Mouse (Mus musculus) heart, embryonic 14.5 days (tissue): Measurements from ENCODE around the gene Gm20538. TPM values are rescaled to one million over a fixed set of nuclear protein-coding genes. Genes with fewer than 3 reads are reported as not detected.

Source experiments
- ATAC-seq: fragments of 200-750 bp; cut with Nextera tagmentation; 2 replicates; pipeline ENCODE4 v1.8.0; 2017; ENCODE audit warnings: low read depth, moderate TSS enrichment; ENCODE audit not compliant: insufficient number of reproducible peaks, insufficient read depth, low FRiP score
- H3K27ac ChIP-seq, 2 experiments: fragments of 200-500 bp in 1 of 2; fragments of 300-500 bp in 1 of 2; sonication (generic) in 1 of 2; replicated peaks in 1 of 2; 2 replicates each; pipeline ENCODE4 v1.5.1; 2012 to 2014; ENCODE audit warnings: low read depth in 2 of 2, low read length in 2 of 2, control low read depth in 1 of 2, mild to moderate bottlenecking in 1 of 2, mixed read lengths in 1 of 2; ENCODE audit not compliant: control insufficient read depth in 1 of 2, insufficient read depth in 1 of 2
- H3K27me3 ChIP-seq: fragments of 300-500 bp; sonication (generic); 2 replicates; pipeline ENCODE4 v1.6.1; 2014; ENCODE audit warnings: mild to moderate bottlenecking, low read length, control low read depth; ENCODE audit not compliant: control insufficient read depth, insufficient read depth
- H3K36me3 ChIP-seq: fragments of 300-500 bp; sonication (generic); 2 replicates; pipeline ENCODE4 v1.6.1; 2014; ENCODE audit warnings: mild to moderate bottlenecking, control low read depth, low read length, mixed read lengths; ENCODE audit not compliant: control insufficient read depth, insufficient read depth
- H3K4me1 ChIP-seq, 2 experiments: fragments of 200-500 bp in 1 of 2; fragments of 300-500 bp in 1 of 2; sonication (generic) in 1 of 2; 2 replicates each; pipeline ENCODE4 v1.6.1; 2012 to 2014; ENCODE audit warnings: low read length in 2 of 2, control low read depth in 1 of 2, mixed read lengths in 1 of 2; ENCODE audit not compliant: control insufficient read depth in 2 of 2, insufficient read depth in 2 of 2
- H3K4me2 ChIP-seq: fragments of 300-500 bp; sonication (generic); 2 replicates; pipeline ENCODE4 v1.6.1; 2014; ENCODE audit warnings: mild to moderate bottlenecking, low read length
- H3K4me3 ChIP-seq, 2 experiments: fragments of 200-500 bp in 1 of 2; fragments of 300-500 bp in 1 of 2; sonication (generic) in 1 of 2; 2 replicates each; pipeline ENCODE4 v1.5.1; 2012 to 2014; ENCODE audit warnings: low read length in 2 of 2, mild to moderate bottlenecking in 2 of 2, control low read depth in 1 of 2, low read depth in 1 of 2, moderate library complexity in 1 of 2; ENCODE audit not compliant: control insufficient read depth in 1 of 2, insufficient read depth in 1 of 2
- H3K9ac ChIP-seq: fragments of 300-500 bp; sonication (generic); 2 replicates; pipeline ENCODE4 v1.6.1; 2014; ENCODE audit warnings: mild to moderate bottlenecking, low read length
- H3K9me3 ChIP-seq: fragments of 300-500 bp; sonication (generic); 2 replicates; pipeline ENCODE4 v1.6.1; 2016; ENCODE audit warnings: low read length, control low read depth; ENCODE audit not compliant: control insufficient read depth
- WGBS: fragments of 180-500 bp; shearing (Covaris S2); extraction: QIAGEN DNeasy Blood & Tissue Kit; methylation state at CpG from one replicate; pipeline ENCODE4 v1.1.7; 2014; 5-methylcytosine and 5-hydroxymethylcytosine counted together
- polyA plus RNA-seq: library from polyadenylated mRNA; unstranded; fragments of >200 nt; fragmentation: Nextera tagmentation; extraction: Ambion mirVana; gene quantifications from 2 replicates; pipeline ENCODE4 v1.2.1, GENCODE M21; 2014

Gm20538 gene
- polyA plus RNA-seq, 1 experiment from 2014 or later, result not detected

DNA sequence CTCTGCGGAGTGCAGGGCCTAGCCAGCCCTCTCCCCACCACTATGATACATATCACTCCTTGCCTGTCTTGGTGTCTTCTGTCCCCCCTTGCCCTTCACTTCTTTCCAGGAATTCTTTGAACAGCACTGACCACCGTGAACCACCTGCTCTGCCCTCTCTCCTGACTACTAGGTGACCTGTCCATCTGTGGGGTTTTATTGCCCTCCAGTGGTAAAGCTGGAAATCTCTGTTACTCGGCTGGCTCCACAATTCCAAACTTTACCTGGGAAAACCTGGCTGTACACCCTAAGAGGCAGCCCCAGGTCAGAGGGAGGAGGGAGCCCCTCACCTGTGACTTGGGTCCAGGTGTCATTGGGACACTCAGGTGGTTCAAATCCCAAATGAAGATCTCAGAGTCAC is 17.3 kb downstream of the Gm20538 start:
- no peak overlapping the region for H3K4me3 ChIP-seq
- no peak overlapping the region for H3K27ac ChIP-seq
- no peaks in the 10 kb centered on the region for H3K9me3 ChIP-seq
- no peaks in the 10 kb centered on the region for H3K36me3 ChIP-seq
- no peak for ATAC-seq
- H3K4me2 ChIP-seq, result no peak overlapping the region
- H3K4me1 ChIP-seq, result no peaks in the 10 kb centered on the region
- no peak overlapping the region for H3K9ac ChIP-seq
- 35% methylated on average over 3 of the region's 3 CpGs for WGBS
- no peaks in the 10 kb centered on the region; the same call in 1 of the 2 replicates for H3K27me3 ChIP-seq

- no peak overlapping the region for H3K4me3 ChIP-seq
- 78% methylated on average over 6 of the region's 6 CpGs for WGBS
These were observed 22.6 kb downstream of the Gm20538 start for GRCm38 (mm10) chr19:44530018-44530417.

DNA sequence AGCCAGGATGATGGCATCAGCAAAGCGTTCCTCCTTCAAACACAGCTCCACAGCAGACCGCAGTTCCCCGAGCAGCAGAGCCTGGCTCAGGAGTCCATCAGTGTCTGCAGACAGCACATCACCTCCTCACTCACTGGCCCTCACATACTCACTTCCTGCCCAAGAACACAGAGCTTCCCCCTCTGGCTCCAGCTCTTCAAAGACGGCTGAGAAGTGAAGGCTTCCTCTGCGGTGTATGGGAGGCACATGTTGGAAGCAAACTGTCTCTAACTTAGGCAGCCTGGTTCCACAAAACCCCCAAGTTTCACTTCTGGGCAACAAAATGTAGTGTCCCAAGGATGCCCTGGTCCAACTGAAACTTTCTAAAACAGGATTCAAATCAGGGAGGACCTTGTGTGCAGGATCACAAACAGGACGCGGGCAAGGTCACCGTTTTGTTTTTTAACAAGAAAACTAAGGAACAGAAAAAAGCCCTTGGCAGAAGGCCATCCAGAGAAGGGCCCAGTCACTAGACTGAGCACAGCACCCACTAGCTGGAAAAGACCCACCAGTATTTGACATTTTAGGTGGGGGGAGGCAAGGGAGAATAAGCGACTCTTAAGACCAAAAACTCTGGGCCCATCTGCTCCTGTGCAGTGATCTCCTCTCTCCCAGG is 27.0 kb downstream of the Gm20538 start:
- H3K4me3 ChIP-seq, result no peak overlapping the region
- H3K27me3 ChIP-seq, result no peaks in the 10 kb centered on the region
- 77% methylated on average over 9 of the region's 9 CpGs for WGBS
- no peaks in the 10 kb centered on the region for H3K4me1 ChIP-seq
- H3K4me2 ChIP-seq, result no peak overlapping the region
- H3K36me3 ChIP-seq, result no peaks in the 10 kb centered on the region
- H3K9me3 ChIP-seq, result no peaks in the 10 kb centered on the region
- no peak for ATAC-seq
- no peak overlapping the region for H3K9ac ChIP-seq
- H3K27ac ChIP-seq, result no peak overlapping the region

More at GRCm38 (mm10) chr19:44530018-44530417, 22.6 kb downstream of the Gm20538 start:
- Histone ChIP-seq H3K9me3 (no peaks in the 10 kb centered on the region), H3K36me3 (no peaks in the 10 kb centered on the region), H3K4me1 (no peaks in the 10 kb centered on the region), H3K4me2 (no peak overlapping the region), H3K27ac (no peak overlapping the region), H3K27me3 (no peaks in the 10 kb centered on the region; the same call in 1 of the 2 replicates), H3K9ac (no peak overlapping the region)
- ATAC-seq, result no peak

GRCm38 (mm10) chr19:44519152-44519551 is 33.5 kb downstream of the Gm20538 start:
- WGBS, result 29% methylated on average over 7 of the region's 7 CpGs
- Histone ChIP-seq H3K9ac (no peak overlapping the region), H3K27ac (no peak overlapping the region), H3K4me3 (no peak overlapping the region), H3K9me3 (no peaks in the 10 kb centered on the region), H3K36me3 (no peaks in the 10 kb centered on the region), H3K27me3 (peaks cover 22% of the 10 kb centered on the region), H3K4me2 (no peak overlapping the region), H3K4me1 (peaks cover 0 to 7% of the 10 kb centered on the region in 2 experiments; a peak in 2 of 4 replicates)
- no peak for ATAC-seq

DNA sequence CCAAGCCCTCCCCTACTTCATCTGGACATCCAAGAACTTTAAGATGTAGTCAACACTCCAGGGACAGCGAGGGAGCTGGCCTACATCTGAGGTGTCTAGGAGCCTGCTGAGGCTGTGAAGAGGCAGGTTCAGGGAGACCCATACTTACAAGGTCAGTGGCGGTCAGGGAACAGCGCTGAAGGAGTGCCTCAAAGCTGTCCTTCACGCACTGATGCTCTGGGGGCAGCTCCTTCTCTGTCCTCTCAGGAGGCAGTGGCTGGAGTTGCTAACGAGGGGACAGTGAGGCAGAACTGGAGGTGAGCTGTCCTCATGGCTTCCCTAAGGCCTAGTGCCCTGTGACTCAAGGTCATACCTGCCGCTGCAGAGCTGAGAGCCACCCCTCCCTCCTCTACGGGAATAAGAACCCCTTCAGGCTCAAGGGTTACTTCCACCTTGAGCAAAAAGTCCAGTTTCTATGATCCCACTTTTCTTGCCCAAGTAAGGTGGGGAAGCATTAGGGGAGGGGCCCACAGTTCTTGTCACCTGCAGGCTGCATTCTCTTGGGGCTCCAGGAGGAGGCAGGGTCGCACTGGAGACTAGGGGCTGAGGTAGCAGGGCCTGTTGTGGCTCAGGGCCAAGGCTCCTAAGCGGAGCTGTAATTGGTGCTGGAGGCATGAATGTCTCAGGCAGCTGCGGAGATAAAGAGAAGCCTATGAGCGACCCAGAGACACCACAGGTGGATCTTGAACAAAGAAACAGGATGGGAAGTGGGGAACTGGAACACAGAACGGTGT is 34.4 kb downstream of the Gm20538 start:
- Histone ChIP-seq H3K27ac (no peak overlapping the region), H3K4me3 (no peak overlapping the region), H3K9ac (no peak overlapping the region), H3K27me3 (peaks cover 31% of the 10 kb centered on the region), H3K4me1 (peaks cover 0 to 7% of the 10 kb centered on the region in 2 experiments; a peak in 2 of 4 replicates), H3K4me2 (no peak overlapping the region), H3K9me3 (no peaks in the 10 kb centered on the region), H3K36me3 (no peaks in the 10 kb centered on the region)
- 50% methylated on average over 12 of the region's 12 CpGs for WGBS
- no peak for ATAC-seq

GRCm38 (mm10) chr19:44515769-44516168 is 36.9 kb downstream of the Gm20538 start:
- Histone ChIP-seq H3K4me3 (no peak overlapping the region), H3K9me3 (no peaks in the 10 kb centered on the region), H3K9ac (no peak overlapping the region), H3K27ac (no peak overlapping the region), H3K4me2 (no peak overlapping the region), H3K27me3 (peaks cover 56% of the 10 kb centered on the region), H3K4me1 (peaks cover 7 to 14% of the 10 kb centered on the region in 2 experiments), H3K36me3 (no peaks in the 10 kb centered on the region)
- ATAC-seq, result no peak
- 34% methylated on average over 6 of the region's 6 CpGs for WGBS

DNA sequence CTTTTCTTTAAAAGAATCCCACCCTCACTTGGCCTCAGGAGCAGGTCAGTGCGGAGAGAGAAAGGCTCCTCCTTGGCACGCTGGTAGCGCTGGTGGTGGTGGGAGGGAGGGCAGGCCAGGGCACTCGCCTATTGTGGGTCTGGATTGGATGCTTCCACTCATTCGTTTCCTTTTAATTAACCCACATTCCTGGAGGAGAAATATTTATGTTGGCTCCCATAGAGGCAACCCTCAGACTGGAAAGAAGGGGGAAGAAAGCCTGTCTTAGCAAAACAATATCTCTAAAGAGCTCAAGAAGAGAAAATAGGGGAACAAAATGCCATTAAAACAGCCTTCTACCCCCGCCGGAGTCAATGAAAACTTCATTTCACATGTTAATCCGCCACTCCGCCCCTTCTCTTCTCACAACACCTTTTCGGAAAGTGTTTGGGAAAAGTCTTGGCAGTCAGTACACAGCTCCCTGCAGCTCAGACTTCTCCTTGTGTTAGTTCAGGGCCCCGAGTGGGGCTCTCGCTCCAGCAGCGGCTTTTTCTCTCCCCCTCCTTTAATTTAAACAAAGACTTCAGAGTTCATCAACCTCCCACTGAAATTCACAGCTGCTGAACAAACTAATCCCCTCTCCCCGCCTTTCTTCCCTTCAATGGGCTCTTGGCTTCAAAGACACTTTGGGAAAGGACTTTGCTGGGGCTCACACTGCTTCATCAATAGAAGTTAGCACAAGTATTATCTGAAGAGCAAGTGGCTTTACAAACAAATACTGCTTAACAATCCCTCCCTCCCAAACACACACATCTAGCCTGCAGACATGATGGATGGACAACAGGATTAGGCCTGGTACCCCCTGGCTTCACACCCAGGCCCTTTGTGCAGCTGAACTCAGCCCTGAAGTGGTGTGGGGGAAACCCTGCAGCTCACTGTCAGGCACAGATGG is 37.8 kb downstream of the Gm20538 start:
- peaks cover 65% of the 10 kb centered on the region for H3K27me3 ChIP-seq
- no peak overlapping the region for H3K27ac ChIP-seq
- no peak overlapping the region for H3K4me3 ChIP-seq
- no peaks in the 10 kb centered on the region for H3K36me3 ChIP-seq
- H3K4me2 ChIP-seq, result no peak overlapping the region
- peaks cover 12 to 16% of the 10 kb centered on the region in 2 experiments for H3K4me1 ChIP-seq
- no peak overlapping the region for H3K9ac ChIP-seq
- ATAC-seq, result no peak
- WGBS, result 37% methylated on average over 14 of the region's 14 CpGs
- H3K9me3 ChIP-seq, result no peaks in the 10 kb centered on the region
